Comparison of ENCODE assay signal across 19 mouse cellular contexts in the genomic region with DNA sequence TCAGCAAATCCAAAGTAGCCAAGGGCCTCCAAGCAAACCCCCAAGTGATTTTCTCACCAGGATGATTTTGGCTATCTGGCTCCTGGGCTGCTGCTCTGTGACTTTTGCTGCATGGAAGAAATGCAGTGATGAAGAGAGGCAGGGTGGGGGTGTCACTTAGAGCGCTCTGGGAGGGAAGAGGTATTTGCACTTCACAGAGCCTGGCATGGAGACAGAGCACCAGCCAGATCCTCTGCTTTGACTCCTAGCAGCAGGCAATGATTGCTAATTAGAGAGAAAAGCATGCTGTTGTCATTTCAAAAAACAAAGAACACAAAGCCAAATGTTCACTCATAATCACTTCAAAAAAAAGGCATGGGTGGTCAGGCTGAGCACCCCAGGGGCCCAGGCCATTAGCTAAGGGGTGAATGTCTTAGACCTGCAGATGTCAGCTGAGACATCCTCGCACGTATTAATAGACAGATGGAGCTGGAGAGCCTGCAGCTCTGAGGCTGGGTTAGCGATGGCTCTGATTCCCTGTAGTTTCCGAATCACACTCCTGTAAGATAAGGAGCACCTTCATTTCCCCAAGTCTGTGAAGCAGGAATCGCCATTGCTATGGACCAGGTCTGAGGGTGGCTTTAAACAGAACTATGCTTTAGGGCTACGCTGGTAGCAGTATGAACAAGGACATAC. TPM values are rescaled to one million over a fixed set of nuclear protein-coding genes. Genes with fewer than 3 reads are reported as not detected.
A peak's percentile ranks its signal among the peaks of the same experiment; 100 is the strongest.
DNase-seq lines count a peak whose midpoint lies in the region; ATAC-seq and TF ChIP-seq lines count a peak whose summit lies in the region.
"Had no signal": no experiment of that assay in that cellular context is flagged by ENCODE, and none has a peak within 500 bp of the region (broad histone marks: within the 10 kb centered on the region; RNA-seq: fewer than 3 reads in every experiment).

No protein-coding gene starts in this region.

- no peaks in the 10 kb centered on the region for H3K36me3 ChIP-seq in hindbrain, embryonic 13.5 days
- no peaks in the 10 kb centered on the region for H3K36me3 ChIP-seq in hindbrain, embryonic 10.5 days
- no peaks in the 10 kb centered on the region for H3K36me3 ChIP-seq in midbrain, embryonic 14.5 days (ENCODE audit: control insufficient read depth, insufficient read depth, low read length)
- no peaks in the 10 kb centered on the region for H3K36me3 ChIP-seq in midbrain, embryonic 10.5 days
- no peaks in the 10 kb centered on the region for H3K36me3 ChIP-seq in midbrain, postnatal 0 days (ENCODE audit: insufficient read depth, low read length)
- H3K36me3 ChIP-seq: forebrain, embryonic 10.5 days; heart, embryonic 13.5 days; limb, embryonic 13.5 days; neural tube, embryonic 12.5 days had no signal

- no peaks in the 10 kb centered on the region for H3K9me3 ChIP-seq in hindbrain, embryonic 13.5 days
- H3K9me3 ChIP-seq in hindbrain, embryonic 10.5 days, result no peaks in the 10 kb centered on the region
- no peaks in the 10 kb centered on the region for H3K9me3 ChIP-seq in midbrain, embryonic 14.5 days (ENCODE audit: control insufficient read depth, low read length)
- H3K9me3 ChIP-seq in midbrain, embryonic 10.5 days (replicated peaks), result no peaks in the 10 kb centered on the region
- H3K9me3 ChIP-seq in midbrain, postnatal 0 days (ENCODE audit: low read length), result no peaks in the 10 kb centered on the region
- H3K9me3 ChIP-seq: forebrain, embryonic 10.5 days; heart, embryonic 13.5 days; limb, embryonic 13.5 days; neural tube, embryonic 12.5 days had no signal

- H3K27me3 ChIP-seq in hindbrain, embryonic 13.5 days, result no peaks in the 10 kb centered on the region
- H3K27me3 ChIP-seq in hindbrain, embryonic 10.5 days (ENCODE audit: insufficient read depth, poor library complexity, severe bottlenecking), result no peaks in the 10 kb centered on the region
- H3K27me3 ChIP-seq in midbrain, embryonic 14.5 days (ENCODE audit: control insufficient read depth, insufficient read depth, low read length), result no peaks in the 10 kb centered on the region
- peaks cover 7% of the 10 kb centered on the region; the same call in 1 of the 2 replicates for H3K27me3 ChIP-seq in midbrain, embryonic 10.5 days (ENCODE audit: low read depth, poor library complexity, severe bottlenecking)
- H3K27me3 ChIP-seq in midbrain, postnatal 0 days (ENCODE audit: insufficient read depth, low read length), result no peaks in the 10 kb centered on the region
- H3K27me3 ChIP-seq: heart, embryonic 13.5 days; limb, embryonic 13.5 days; neural tube, embryonic 12.5 days had no signal

- no peak overlapping the region for H3K4me2 ChIP-seq in hindbrain, embryonic 13.5 days
- H3K4me2 ChIP-seq in midbrain, embryonic 14.5 days (ENCODE audit: low read length), result no peak overlapping the region
- no peak overlapping the region for H3K4me2 ChIP-seq in midbrain, postnatal 0 days (ENCODE audit: low read depth, low read length, poor library complexity, severe bottlenecking)
- H3K4me2 ChIP-seq: heart, embryonic 13.5 days; limb, embryonic 13.5 days; neural tube, embryonic 12.5 days had no signal

- no peak overlapping the region for H3K4me3 ChIP-seq in hindbrain, embryonic 13.5 days
- no peak overlapping the region for H3K4me3 ChIP-seq in hindbrain, embryonic 10.5 days
- no peak overlapping the region for H3K4me3 ChIP-seq in midbrain, embryonic 14.5 days (replicated peaks; ENCODE audit: low read depth, low read length)
- no peak overlapping the region for H3K4me3 ChIP-seq in midbrain, embryonic 10.5 days
- no peak overlapping the region for H3K4me3 ChIP-seq in brown adipose tissue, adult 24 weeks (ENCODE audit: insufficient read depth, low read depth, low read length)
- no peak overlapping the region for H3K4me3 ChIP-seq in midbrain, postnatal 0 days (ENCODE audit: low read depth, low read length)
- H3K4me3 ChIP-seq: forebrain, embryonic 10.5 days; gastrocnemius, adult 2 months; heart, embryonic 13.5 days; limb, embryonic 13.5 days; neural tube, embryonic 12.5 days had no signal

- H3K4me1 ChIP-seq in hindbrain, embryonic 13.5 days (replicated peaks), result peaks cover 13% of the 10 kb centered on the region
- peaks cover 5% of the 10 kb centered on the region; the same call in 1 of the 2 replicates for H3K4me1 ChIP-seq in hindbrain, embryonic 10.5 days (replicated peaks)
- peaks cover 8% of the 10 kb centered on the region for H3K4me1 ChIP-seq in midbrain, embryonic 14.5 days (ENCODE audit: control insufficient read depth, insufficient read depth, low read length)
- peaks cover 6% of the 10 kb centered on the region for H3K4me1 ChIP-seq in midbrain, embryonic 10.5 days
- no peaks in the 10 kb centered on the region for H3K4me1 ChIP-seq in brown adipose tissue, adult 24 weeks (ENCODE audit: control insufficient read depth, insufficient read depth, insufficient read length, low read length)
- 0 out of 2 replicates have a peak, but pooled peaks cover 3% of the 10 kb centered on the region for H3K4me1 ChIP-seq in midbrain, postnatal 0 days (ENCODE audit: insufficient read depth, low read length)
- H3K4me1 ChIP-seq: heart, embryonic 13.5 days; limb, embryonic 13.5 days; neural tube, embryonic 12.5 days had no signal

- ATAC-seq in hindbrain, embryonic 13.5 days (ENCODE audit: low FRiP score), result no peak
- no peak for ATAC-seq in midbrain, embryonic 14.5 days (ENCODE audit: low FRiP score, low TSS enrichment)
- ATAC-seq in midbrain, postnatal 0 days (ENCODE audit: low FRiP score), result no peak
- ATAC-seq in megakaryocyte-erythroid progenitor cell, adult 5-6 weeks (replicated peaks; ENCODE audit: low FRiP score, low TSS enrichment, poor library complexity, severe bottlenecking), result no peak
- no peak for ATAC-seq in activated CD4-positive, CD25-positive, alpha-beta regulatory T cell, adult 4 months
- ATAC-seq: intestine, postnatal 0 days had no signal

- peak overlapping the region; percentile 13; the same call in 1 of the 2 replicates for H3K27ac ChIP-seq in hindbrain, embryonic 13.5 days
- no peak overlapping the region for H3K27ac ChIP-seq in hindbrain, embryonic 10.5 days
- peak overlapping the region; percentile 9; the same call in 1 of the 2 replicates for H3K27ac ChIP-seq in midbrain, embryonic 14.5 days (replicated peaks; ENCODE audit: low read depth, low read length)
- H3K27ac ChIP-seq in midbrain, embryonic 10.5 days (replicated peaks), result no peak overlapping the region
- H3K27ac ChIP-seq in brown adipose tissue, adult 24 weeks (replicated peaks; ENCODE audit: low read depth, low read length), result 0 out of 2 replicates have a peak overlapping the region, but pooled peaks have one; percentile 38
- no peak overlapping the region for H3K27ac ChIP-seq in midbrain, postnatal 0 days (ENCODE audit: low read depth, low read length)
- H3K27ac ChIP-seq: forebrain, embryonic 10.5 days; gastrocnemius, adult 2 months; heart, embryonic 13.5 days; kidney, postnatal 0 days; limb, embryonic 13.5 days; neural tube, embryonic 12.5 days had no signal

- peak; percentile 25; the same call in 1 of the 2 replicates for TF ChIP-seq CTCF in midbrain, postnatal 0 days (IDR thresholded peaks at IDR 0.05)

- WGBS in hindbrain, embryonic 13.5 days, result 19% methylated on average over 7 of the region's 7 CpGs
- 20% methylated on average over 7 of the region's 7 CpGs for WGBS in hindbrain, embryonic 10.5 days
- WGBS in midbrain, embryonic 14.5 days, result 25% methylated on average over 7 of the region's 7 CpGs
- 27% methylated on average over 7 of the region's 7 CpGs for WGBS in midbrain, embryonic 10.5 days
- 22% methylated on average over 7 of the region's 7 CpGs for WGBS in midbrain, postnatal 0 days

- DNase-seq in hindbrain, embryonic 10.5 days (ENCODE audit: low spot score), result no peak
- DNase-seq in midbrain, embryonic 14.5 days, result peak; percentile 42
- DNase-seq in midbrain, embryonic 10.5 days (ENCODE audit: low spot score), result no peak
- DNase-seq in midbrain, postnatal 0 days (ENCODE audit: low spot score), result peak; percentile 35
- DNase-seq: cerebellum, adult 9-10 months; gastrocnemius, adult 2 months; heart, postnatal 4 days; right cerebral cortex, postnatal 25 days; thymus, postnatal 36 days had no signal

- no peak overlapping the region for H3K9ac ChIP-seq in hindbrain, embryonic 13.5 days
- no peak overlapping the region for H3K9ac ChIP-seq in midbrain, embryonic 14.5 days (replicated peaks; ENCODE audit: low read length)
- no peak overlapping the region for H3K9ac ChIP-seq in midbrain, postnatal 0 days (replicated peaks; ENCODE audit: low read length, poor library complexity, severe bottlenecking)
- H3K9ac ChIP-seq: heart, embryonic 13.5 days; limb, embryonic 13.5 days; neural tube, embryonic 12.5 days had no signal

RNA-seq across cellular contexts. Expression of gene Wdr11, which starts 16.4 kb away (rescaled TPM):
- polyA plus RNA-seq in hindbrain, embryonic 13.5 days (2015; fragmentation: Nextera tagmentation; extraction: Ambion mirVana), result 35.6 and 36.2 TPM in 2 replicates
- 36.5 and 40.1 TPM in 2 replicates for polyA plus RNA-seq in hindbrain, embryonic 10.5 days (2016; fragmentation: Nextera tagmentation; extraction: Ambion mirVana)
- 29.4 and 41.3 TPM in 2 replicates for polyA plus RNA-seq in midbrain, embryonic 14.5 days (2014; fragmentation: Nextera tagmentation; extraction: Ambion mirVana)
- polyA plus RNA-seq in midbrain, embryonic 10.5 days (2016; fragmentation: Nextera tagmentation; extraction: Ambion mirVana), result 37.3 and 43.8 TPM in 2 replicates
- polyA plus RNA-seq in brown adipose tissue, adult 24 weeks (2012; ENCODE audit: insufficient read depth, insufficient read length, missing spikeins), result 16.3 and 19.5 TPM in 2 replicates
- 40.1 and 49.5 TPM in 2 replicates for total RNA-seq in midbrain, postnatal 0 days (2014; rRNA removed)
- 28.1 and 29.4 TPM in 2 replicates for polyA plus RNA-seq in midbrain, postnatal 0 days (2015; fragmentation: Nextera tagmentation; extraction: Ambion mirVana)
- 28.5 and 32.7 TPM in 2 replicates for total RNA-seq in megakaryocyte-erythroid progenitor cell, adult 5-6 weeks (2014; fragmentation: Nextera tagmentation)
- 24.9 and 26.0 TPM in 2 replicates for total RNA-seq in megakaryocyte-erythroid progenitor cell, adult 5-6 weeks (2017)
- polyA plus RNA-seq in activated CD4-positive, CD25-positive, alpha-beta regulatory T cell, adult 4 months (2017; shearing (Covaris generic)), result 10 to 100 TPM; 19.4 to 24.6 TPM

Comparison
In these comparisons a context has a peak if more than half of its experiments do, and no peak if none do; other contexts are left out.
1. H3K27ac ChIP-seq: peak in hindbrain, embryonic 13.5 days (single experiment), midbrain, embryonic 14.5 days (single experiment) and brown adipose tissue, adult 24 weeks (single experiment); none in hindbrain, embryonic 10.5 days (single experiment), midbrain, embryonic 10.5 days (single experiment) and midbrain, postnatal 0 days (single experiment).
2. DNase-seq: peak in midbrain, embryonic 14.5 days (single experiment) and midbrain, postnatal 0 days (single experiment); none in hindbrain, embryonic 10.5 days (single experiment) and midbrain, embryonic 10.5 days (single experiment).